Mouse (Mus musculus): Measurements from ENCODE around the gene Cfap58. TPM values are rescaled to one million over a fixed set of nuclear protein-coding genes. Genes with fewer than 3 reads are reported as not detected.

The Cfap58 gene
- polyA plus RNA-seq, 1 experiment from 2014 or later: 0.20 TPM

- no peaks in the 10 kb centered on the region for H3K4me1 ChIP-seq
- no peaks in the 10 kb centered on the region for H3K36me3 ChIP-seq
- H3K9ac ChIP-seq: no peak overlapping the region
- H3K9me3 ChIP-seq: no peaks in the 10 kb centered on the region
- ATAC-seq (ENCODE audit: low FRiP score, low read depth): no peak
- no peak overlapping the region for H3K4me2 ChIP-seq (replicated peaks)
- no peaks in the 10 kb centered on the region for H3K27me3 ChIP-seq (replicated peaks)
- no peak overlapping the region for H3K27ac ChIP-seq
- H3K4me3 ChIP-seq: no peak overlapping the region
- 89% methylated on average over 8 of the region's 8 CpGs for WGBS
These were observed 102.1 kb downstream of the Cfap58 start for GRCm38 (mm10) chr19:48039554-48039953.

GRCm38 (mm10) chr19:48047315-48047714 is 109.8 kb downstream of the Cfap58 start:
- no peak for ATAC-seq (ENCODE audit: low FRiP score, low read depth)
- no peaks in the 10 kb centered on the region for H3K36me3 ChIP-seq
- no peak overlapping the region for H3K4me3 ChIP-seq
- no peak overlapping the region for H3K4me2 ChIP-seq (replicated peaks)
- no peaks in the 10 kb centered on the region; the same call in 1 of the 2 replicates for H3K4me1 ChIP-seq
- H3K9me3 ChIP-seq: no peaks in the 10 kb centered on the region
- no peaks in the 10 kb centered on the region for H3K27me3 ChIP-seq (replicated peaks)
- WGBS: 85% methylated on average over 7 of the region's 7 CpGs
- no peak overlapping the region for H3K9ac ChIP-seq
- no peak overlapping the region for H3K27ac ChIP-seq

- Histone ChIP-seq H3K4me3 (no peak overlapping the region), H3K36me3 (no peaks in the 10 kb centered on the region), H3K9ac (no peak overlapping the region), H3K4me2 (replicated peaks) (no peak overlapping the region), H3K4me1 (no peaks in the 10 kb centered on the region; the same call in 1 of the 2 replicates), H3K27ac (no peak overlapping the region), H3K9me3 (no peaks in the 10 kb centered on the region), H3K27me3 (replicated peaks) (no peaks in the 10 kb centered on the region)
- no peak for ATAC-seq (ENCODE audit: low FRiP score, low read depth)
- WGBS: 38% methylated on average over 3 of the region's 3 CpGs
These were observed 111.9 kb downstream of the Cfap58 start for GRCm38 (mm10) chr19:48049361-48049760.

GRCm38 (mm10) chr19:48063289-48063688 is 125.8 kb downstream of the Cfap58 start:
- H3K4me1 ChIP-seq: peaks cover 7% of the 10 kb centered on the region
- no peak overlapping the region for H3K4me2 ChIP-seq (replicated peaks)
- ATAC-seq (ENCODE audit: low FRiP score, low read depth): no peak
- H3K27me3 ChIP-seq (replicated peaks): no peaks in the 10 kb centered on the region
- no peak overlapping the region for H3K9ac ChIP-seq
- H3K27ac ChIP-seq: no peak overlapping the region
- H3K4me3 ChIP-seq: no peak overlapping the region
- WGBS: 55% methylated on average over 2 of the region's 2 CpGs
- no peaks in the 10 kb centered on the region for H3K36me3 ChIP-seq
- H3K9me3 ChIP-seq: no peaks in the 10 kb centered on the region

- Histone ChIP-seq H3K36me3 (no peaks in the 10 kb centered on the region), H3K27me3 (replicated peaks) (no peaks in the 10 kb centered on the region), H3K9me3 (no peaks in the 10 kb centered on the region), H3K4me3 (no peak overlapping the region), H3K4me2 (replicated peaks) (no peak overlapping the region), H3K9ac (no peak overlapping the region), H3K4me1 (no peaks in the 10 kb centered on the region), H3K27ac (no peak overlapping the region)
- 74% methylated on average over 3 of the region's 3 CpGs for WGBS
- ATAC-seq (ENCODE audit: low FRiP score, low read depth): no peak
These were observed 142.2 kb downstream of the Cfap58 start for GRCm38 (mm10) chr19:48079718-48080117.

GRCm38 (mm10) chr19:48081456-48081855 is 144.0 kb downstream of the Cfap58 start:
- 73% methylated on average over 4 of the region's 4 CpGs for WGBS
- Histone ChIP-seq H3K4me3 (no peak overlapping the region), H3K27me3 (replicated peaks) (no peaks in the 10 kb centered on the region), H3K9ac (no peak overlapping the region), H3K4me1 (no peaks in the 10 kb centered on the region), H3K4me2 (replicated peaks) (no peak overlapping the region), H3K27ac (no peak overlapping the region), H3K9me3 (no peaks in the 10 kb centered on the region), H3K36me3 (no peaks in the 10 kb centered on the region)
- ATAC-seq (ENCODE audit: low FRiP score, low read depth): no peak

Small RNA genes within 50 kb of the gene (microRNA-seq; reads per million reads assigned to microRNA genes)
- not detected for gene Gm22240

Other genes starting within 250 kb of the Cfap58 start
- gene Col17a1, start 245.6 kb upstream of the Cfap58 start, polyA plus RNA-seq (2016; fragmentation: Nextera tagmentation; extraction: Ambion mirVana): 0.43 and 0.56 TPM in 2 replicates
- 235 and 257 TPM in 2 replicates for gene Sfr1, start 206.0 kb upstream of the Cfap58 start, polyA plus RNA-seq (2016; fragmentation: Nextera tagmentation; extraction: Ambion mirVana)
- 108 and 114 TPM in 2 replicates for gene Gsto1, start 82.7 kb upstream of the Cfap58 start, polyA plus RNA-seq (2016; fragmentation: Nextera tagmentation; extraction: Ambion mirVana)
- 0.73 and 0.98 TPM in 2 replicates for gene Gsto2, start 72.1 kb upstream of the Cfap58 start, polyA plus RNA-seq (2016; fragmentation: Nextera tagmentation; extraction: Ambion mirVana)
- gene Cfap43, start 18.4 kb upstream of the Cfap58 start, polyA plus RNA-seq (2016; fragmentation: Nextera tagmentation; extraction: Ambion mirVana): 0.04 and 0.18 TPM in 2 replicates
- 15.4 and 16.4 TPM in 2 replicates for gene Itprip, start 18.4 kb upstream of the Cfap58 start, polyA plus RNA-seq (2016; fragmentation: Nextera tagmentation; extraction: Ambion mirVana)